Mouse (Mus musculus) embryonic facial prominence, embryonic 11.5 days (tissue): ENCODE measurements around the gene Atp11b. TPM values are rescaled to one million over a fixed set of nuclear protein-coding genes. Genes with fewer than 3 reads are reported as not detected.

Experiments
- ATAC-seq: fragments of 200-750 bp; cut with Nextera tagmentation; replicated peaks from 2 replicates; pipeline ENCODE4 v1.8.0; 2017; ENCODE audit warnings: low read depth; ENCODE audit not compliant: insufficient number of reproducible peaks, low FRiP score, low TSS enrichment
- DNase-seq: peaks from one replicate; pipeline ENCODE4 v3.0.0-alpha.2; 2015; ENCODE audit warnings: low spot score
- H3K27ac ChIP-seq: fragments of 300-500 bp; sonication (generic); replicated peaks from 2 replicates; pipeline ENCODE4 v1.5.1; 2014; ENCODE audit warnings: mild to moderate bottlenecking, low read depth, low read length, control low read depth
- H3K27me3 ChIP-seq: fragments of 300-500 bp; sonication (generic); 2 replicates; pipeline ENCODE4 v1.6.1; 2014; ENCODE audit warnings: mild to moderate bottlenecking, low read length, moderate library complexity, mixed read lengths; ENCODE audit not compliant: control insufficient read depth, insufficient read depth
- H3K36me3 ChIP-seq: fragments of 300-500 bp; sonication (generic); replicated peaks from 2 replicates; pipeline ENCODE4 v1.6.1; 2014; ENCODE audit warnings: low read depth, mild to moderate bottlenecking, low read length, moderate library complexity, mixed read lengths; ENCODE audit not compliant: control insufficient read depth, insufficient read depth
- H3K4me1 ChIP-seq: fragments of 300-500 bp; sonication (generic); 2 replicates; pipeline ENCODE4 v1.6.1; 2014; ENCODE audit warnings: low read length, mixed read lengths; ENCODE audit not compliant: control insufficient read depth, insufficient read depth
- H3K4me2 ChIP-seq: fragments of 300-500 bp; sonication (generic); 2 replicates; pipeline ENCODE4 v1.6.1; 2014; ENCODE audit warnings: low read depth, mild to moderate bottlenecking, control low read depth, low read length, moderate library complexity
- H3K4me3 ChIP-seq: fragments of 300-500 bp; sonication (generic); 2 replicates; pipeline ENCODE4 v1.5.1; 2014; ENCODE audit warnings: low read depth, low read length, control low read depth
- H3K9ac ChIP-seq: fragments of 300-500 bp; sonication (generic); replicated peaks from 2 replicates; pipeline ENCODE4 v1.6.1; 2014; ENCODE audit warnings: mild to moderate bottlenecking, control low read depth, low read length
- H3K9me3 ChIP-seq: fragments of 300-500 bp; sonication (generic); replicated peaks from 2 replicates; pipeline ENCODE4 v1.6.1; 2016; ENCODE audit warnings: mild to moderate bottlenecking, low read length, inconsistent platforms, mixed read lengths; ENCODE audit not compliant: control insufficient read depth
- WGBS: fragments of 180-500 bp; shearing (Covaris S2); extraction: QIAGEN DNeasy Blood & Tissue Kit; methylation state at CpG from one replicate; pipeline ENCODE4 v1.1.7; 2014; 5-methylcytosine and 5-hydroxymethylcytosine counted together
- polyA plus RNA-seq: library from polyadenylated mRNA; unstranded; fragments of >200 nt; fragmentation: Nextera tagmentation; extraction: Ambion mirVana; gene quantifications from 2 replicates; pipeline ENCODE4 v1.2.1, GENCODE M21; 2014

The Atp11b gene
- polyA plus RNA-seq, 1 experiment from 2014 or later = 34.6 TPM

DNA sequence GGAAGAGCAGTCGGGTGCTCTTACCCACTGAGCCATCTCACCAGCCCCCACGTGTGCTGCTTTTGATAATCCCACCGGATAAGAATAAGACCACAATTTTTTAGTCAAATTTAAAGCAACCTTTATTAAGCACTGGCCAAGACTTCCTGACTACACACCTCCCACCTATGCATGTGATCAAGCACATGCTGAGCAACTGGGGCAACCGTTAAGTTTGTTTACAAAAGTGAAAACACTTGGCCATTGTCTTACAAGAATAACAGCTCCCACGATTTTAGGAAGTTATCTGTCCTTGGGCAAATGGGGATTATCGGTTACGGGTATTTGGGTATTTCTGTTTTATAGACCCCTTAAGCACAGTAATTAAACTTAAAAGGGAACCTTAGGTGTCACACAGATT, 28.8 kb upstream of the Atp11b start:
- Histone ChIP-seq H3K4me2 (no peak overlapping the region), H3K36me3 (no peaks in the 10 kb centered on the region), H3K27ac (no peak overlapping the region), H3K9ac (no peak overlapping the region), H3K27me3 (no peaks in the 10 kb centered on the region), H3K4me1 (no peaks in the 10 kb centered on the region), H3K4me3 (no peak overlapping the region), H3K9me3 (no peaks in the 10 kb centered on the region)
- WGBS = 52% methylated on average over 7 of the region's 7 CpGs
- no peak for DNase-seq
- ATAC-seq = no peak

DNA sequence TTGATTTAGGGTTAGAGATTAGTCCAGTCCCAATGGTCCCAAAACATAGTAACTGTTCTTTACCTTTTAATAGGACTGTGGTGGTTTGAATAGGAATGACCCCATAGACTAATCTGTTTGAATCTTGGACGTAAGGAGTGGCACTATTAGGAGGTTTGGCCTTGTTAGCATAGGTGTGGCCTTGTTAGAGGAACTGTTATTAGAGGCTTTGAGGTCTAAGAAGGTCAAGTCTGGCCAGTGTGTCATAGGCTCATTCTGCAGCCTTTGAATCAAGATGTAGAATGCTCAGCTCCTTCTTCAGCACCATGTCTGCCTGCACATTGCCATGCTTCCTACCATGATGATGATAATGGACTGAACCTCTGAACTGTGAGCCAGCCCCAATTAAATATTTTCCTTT, 27.0 kb upstream of the Atp11b start:
- no peak overlapping the region for H3K27ac ChIP-seq
- H3K4me3 ChIP-seq = no peak overlapping the region
- no peak for ATAC-seq
- H3K27me3 ChIP-seq = no peaks in the 10 kb centered on the region
- H3K4me2 ChIP-seq = no peak overlapping the region
- H3K36me3 ChIP-seq = no peaks in the 10 kb centered on the region
- WGBS = 83% methylated on average over 1 of the region's 1 CpGs
- no peak overlapping the region for H3K9ac ChIP-seq
- H3K4me1 ChIP-seq = no peaks in the 10 kb centered on the region
- no peaks in the 10 kb centered on the region for H3K9me3 ChIP-seq
- no peak for DNase-seq

DNA sequence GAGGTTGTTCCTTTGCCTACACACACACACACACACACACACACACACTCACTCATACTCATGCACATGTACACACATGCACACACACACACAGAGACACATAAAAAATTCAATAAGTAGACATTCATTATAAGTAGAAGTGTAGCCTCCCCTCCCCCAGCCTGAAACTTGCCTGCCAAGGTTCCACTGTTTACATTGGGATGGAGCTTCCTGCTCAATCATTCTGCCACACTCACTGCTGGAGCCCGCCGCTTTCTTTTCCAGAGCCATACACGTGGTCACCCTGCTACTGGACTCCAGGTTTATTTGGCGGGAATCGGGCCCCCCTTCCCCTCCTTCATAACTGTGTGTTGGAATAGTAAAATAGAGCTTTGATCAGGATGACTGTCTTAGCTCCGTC, 24.4 kb upstream of the Atp11b start:
- Histone ChIP-seq H3K27ac (no peak overlapping the region), H3K27me3 (no peaks in the 10 kb centered on the region), H3K4me2 (no peak overlapping the region), H3K4me3 (no peak overlapping the region), H3K9me3 (no peaks in the 10 kb centered on the region), H3K36me3 (no peaks in the 10 kb centered on the region), H3K4me1 (no peaks in the 10 kb centered on the region), H3K9ac (no peak overlapping the region)
- DNase-seq (no peak), ATAC-seq (no peak)
- WGBS = 71% methylated on average over 6 of the region's 6 CpGs

DNA sequence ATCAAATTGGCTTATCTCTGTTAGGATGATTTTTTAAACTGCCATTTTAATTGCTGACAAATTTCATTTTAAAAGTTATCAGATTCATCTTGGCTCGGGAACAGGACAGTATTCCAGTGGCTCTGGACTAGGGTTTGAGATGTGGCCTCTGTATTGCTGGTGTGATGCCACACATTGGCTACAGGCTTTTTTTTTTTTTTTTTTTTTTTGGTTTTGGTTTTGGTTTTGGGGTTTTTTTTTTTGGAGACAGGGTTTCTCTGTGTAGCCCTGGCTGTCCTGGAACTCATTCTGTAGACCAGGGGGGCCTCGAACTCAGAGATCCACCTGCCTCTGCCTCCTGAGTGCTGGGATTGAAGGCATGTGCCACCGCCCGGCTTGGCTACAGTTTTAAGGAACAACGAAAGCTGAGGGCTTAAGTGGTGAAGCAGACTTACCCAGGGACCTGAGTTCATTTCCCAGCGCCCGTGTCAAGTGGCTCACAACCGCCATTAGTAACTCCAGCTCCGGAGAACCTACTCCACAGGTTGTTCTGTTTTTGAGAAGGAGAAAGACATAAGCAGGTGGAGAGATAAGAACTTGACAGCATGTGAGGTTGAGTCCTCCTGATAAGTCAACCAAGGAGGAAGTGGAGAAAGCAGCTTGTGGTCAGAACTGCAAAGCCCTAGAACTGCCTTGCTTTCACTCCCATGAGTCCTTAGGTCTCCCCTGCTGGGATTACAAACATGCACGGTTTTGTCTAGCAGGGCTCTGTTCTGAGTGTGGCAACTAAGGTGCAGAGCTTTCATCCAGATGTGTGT, 21.7 kb upstream of the Atp11b start:
- Histone ChIP-seq H3K27me3 (no peaks in the 10 kb centered on the region), H3K4me1 (no peaks in the 10 kb centered on the region), H3K9me3 (no peaks in the 10 kb centered on the region), H3K9ac (no peak overlapping the region), H3K36me3 (no peaks in the 10 kb centered on the region), H3K27ac (no peak overlapping the region), H3K4me2 (no peak overlapping the region), H3K4me3 (no peak overlapping the region)
- DNase-seq = no peak
- no peak for ATAC-seq
- 84% methylated on average over 10 of the region's 10 CpGs for WGBS

DNA sequence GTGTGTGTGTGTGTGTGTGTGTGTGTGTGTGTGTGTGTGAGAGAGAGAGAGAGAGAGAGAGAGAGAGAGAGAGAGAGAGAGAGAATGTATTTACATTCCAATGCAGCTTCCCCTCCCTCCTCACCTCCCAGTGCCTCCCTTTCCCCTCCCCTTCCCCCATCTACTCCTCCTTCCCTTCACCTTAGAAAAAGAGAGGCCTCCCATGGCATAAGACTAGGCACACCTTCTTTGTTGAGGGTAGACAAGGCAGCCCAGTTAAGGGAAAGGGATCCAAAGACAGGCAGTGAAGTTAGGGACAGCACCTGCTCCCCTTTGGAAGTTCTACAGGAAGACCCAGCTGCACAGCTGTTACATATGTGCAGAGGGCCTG, 21.1 kb upstream of the Atp11b start:
- DNase-seq = no peak
- Histone ChIP-seq H3K9me3 (no peaks in the 10 kb centered on the region), H3K4me1 (no peaks in the 10 kb centered on the region), H3K4me3 (no peak overlapping the region), H3K4me2 (no peak overlapping the region), H3K27ac (no peak overlapping the region), H3K36me3 (no peaks in the 10 kb centered on the region), H3K9ac (no peak overlapping the region), H3K27me3 (no peaks in the 10 kb centered on the region)
- ATAC-seq = no peak

DNA sequence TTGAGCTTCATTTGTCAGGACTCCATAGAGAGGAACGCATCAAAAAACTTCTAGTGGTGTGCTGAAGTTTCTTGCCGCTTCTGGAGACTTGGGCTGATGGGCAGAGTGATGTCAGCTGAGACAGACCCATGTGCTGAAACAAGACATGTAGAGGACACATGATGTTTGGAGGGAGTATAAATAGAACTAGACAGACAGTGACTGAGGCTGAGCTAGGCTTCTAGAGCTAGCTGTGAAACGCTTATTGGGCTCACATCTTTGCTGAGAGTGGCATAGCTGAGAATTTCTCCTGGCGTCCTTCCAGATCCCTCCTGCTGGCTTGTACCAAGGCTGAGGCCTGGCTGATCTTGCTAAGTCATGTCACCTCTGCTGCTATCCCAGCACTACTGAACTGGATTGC, 19.4 kb upstream of the Atp11b start:
- Histone ChIP-seq H3K27me3 (no peaks in the 10 kb centered on the region), H3K36me3 (no peaks in the 10 kb centered on the region), H3K9me3 (no peaks in the 10 kb centered on the region), H3K9ac (no peak overlapping the region), H3K4me1 (no peaks in the 10 kb centered on the region), H3K4me3 (no peak overlapping the region), H3K4me2 (no peak overlapping the region), H3K27ac (no peak overlapping the region)
- DNase-seq (no peak), ATAC-seq (no peak)
- 94% methylated on average over 4 of the region's 4 CpGs for WGBS

DNA sequence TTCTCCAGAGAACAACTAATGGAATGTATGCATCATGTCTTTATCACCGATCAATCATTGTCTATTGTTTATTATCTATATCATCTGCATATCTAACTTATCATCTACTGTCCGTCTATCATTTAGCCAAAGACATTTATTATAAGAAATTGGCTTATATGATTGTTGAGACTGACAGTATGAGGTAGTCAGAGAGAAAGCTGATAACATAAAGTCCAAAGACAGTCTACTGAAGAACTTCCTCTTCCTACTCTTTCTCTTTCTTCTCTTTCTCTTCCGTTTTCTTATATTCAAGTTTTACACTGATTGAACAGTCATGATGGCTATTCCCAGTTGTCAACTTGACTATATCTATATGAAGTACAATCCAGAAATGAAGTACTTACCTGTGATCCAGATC, 15.8 kb upstream of the Atp11b start:
- H3K27me3 ChIP-seq = no peaks in the 10 kb centered on the region
- H3K9ac ChIP-seq = no peak overlapping the region
- DNase-seq (no peak), ATAC-seq (no peak)
- H3K9me3 ChIP-seq = no peaks in the 10 kb centered on the region
- H3K4me1 ChIP-seq = no peaks in the 10 kb centered on the region
- H3K4me3 ChIP-seq = no peak overlapping the region
- WGBS = 89% methylated on average over 3 of the region's 3 CpGs
- no peak overlapping the region for H3K27ac ChIP-seq
- no peaks in the 10 kb centered on the region for H3K36me3 ChIP-seq
- H3K4me2 ChIP-seq = no peak overlapping the region

DNA sequence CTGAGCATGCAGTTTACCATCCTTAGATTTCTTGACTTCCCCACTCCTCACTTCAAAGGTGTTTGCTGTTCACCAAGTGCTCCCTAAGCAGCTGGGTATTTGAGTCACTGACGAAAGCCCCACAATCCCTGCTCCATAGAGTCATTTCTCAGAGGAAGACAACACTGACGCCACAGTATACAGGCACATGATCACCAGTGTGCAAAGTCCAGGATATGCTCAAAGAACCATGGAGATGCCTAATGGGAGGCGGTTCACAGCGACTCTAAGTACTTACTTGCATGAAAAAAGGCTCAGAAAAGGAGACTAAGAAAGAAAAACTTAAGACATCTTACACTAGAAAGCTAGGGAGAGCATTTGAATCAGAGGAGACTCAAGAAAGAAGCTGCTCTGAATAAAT, 8.9 kb upstream of the Atp11b start:
- DNase-seq = no peak
- H3K4me1 ChIP-seq = no peaks in the 10 kb centered on the region
- no peak overlapping the region for H3K4me3 ChIP-seq
- H3K27ac ChIP-seq = no peak overlapping the region
- no peak for ATAC-seq
- no peak overlapping the region for H3K9ac ChIP-seq
- H3K36me3 ChIP-seq = no peaks in the 10 kb centered on the region
- no peaks in the 10 kb centered on the region for H3K27me3 ChIP-seq
- H3K4me2 ChIP-seq = no peak overlapping the region
- 56% methylated on average over 4 of the region's 4 CpGs for WGBS
- H3K9me3 ChIP-seq = no peaks in the 10 kb centered on the region
